Mouse (Mus musculus): ENCODE results near the gene Foxf2.

- TF ChIP-seq POLR2A (IDR thresholded peaks at IDR 0.05; ENCODE audit: extremely low read depth, insufficient read depth, low read length) (no peak), CTCF (IDR thresholded peaks at IDR 0.05; ENCODE audit: low read depth, low read length) (no peak)
Observed at GRCm38 (mm10) chr13:31665376-31665775, 39.8 kb downstream of the Foxf2 start.
